Mouse (Mus musculus): Measurements from ENCODE around the gene Zfp467. TPM values are rescaled to one million over a fixed set of nuclear protein-coding genes. Genes with fewer than 3 reads are reported as not detected.

Zfp467 gene
- total and polyA plus RNA-seq, 3 experiments, result 1.4 to 5.9 (median 2.1) TPM

DNA sequence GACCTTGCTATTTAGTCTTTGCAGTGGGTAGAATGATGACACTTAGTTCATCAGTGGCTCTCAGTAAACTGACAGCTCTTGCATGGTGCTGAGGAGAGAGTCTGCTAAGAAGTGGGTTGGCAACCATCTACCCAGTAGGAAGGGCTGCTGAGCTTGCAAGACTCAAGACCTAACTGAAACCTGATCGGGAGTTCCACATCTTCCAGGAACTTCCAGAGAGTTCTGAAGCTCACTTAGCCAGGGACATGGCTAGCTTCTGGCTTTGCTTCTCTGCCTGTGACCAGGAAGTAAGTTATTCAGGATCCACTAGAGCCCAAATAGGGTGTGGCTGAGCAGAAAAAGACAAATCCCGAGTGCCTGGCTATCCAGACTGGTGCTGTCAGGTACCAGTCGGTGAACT lies 33.0 kb downstream of the Zfp467 start:
- Histone ChIP-seq H3K9me3 (replicated peaks; ENCODE audit: low read length) (no peaks in the 10 kb centered on the region), H3K27me3 (replicated peaks) (no peaks in the 10 kb centered on the region), H3K27ac (ENCODE audit: insufficient read depth, low read depth) (no peak overlapping the region), H3K79me2 (replicated peaks; ENCODE audit: control insufficient read depth, extremely low read depth, insufficient read depth, poor library complexity, severe bottlenecking) (no peaks in the 10 kb centered on the region), H3K4me1 (ENCODE audit: control insufficient read depth in 1 of 2, insufficient read depth in 2 of 2) (no peaks in the 10 kb centered on the region), H3K4me2 (ENCODE audit: insufficient read depth, low read depth, poor library complexity, severe bottlenecking) (no peak overlapping the region), H3K9ac (ENCODE audit: insufficient read depth, low read depth) (no peak overlapping the region), H3K4me3 (replicated peaks in 1 of 3; ENCODE audit: low read depth in 2 of 3, low read length in 2 of 3, poor library complexity in 1 of 3) (no peak overlapping the region), H3K36me3 (replicated peaks in 1 of 2; ENCODE audit: control insufficient read depth in 1 of 2, insufficient read depth in 1 of 2, low read length in 1 of 2) (peaks cover 86 to 100% of the 10 kb centered on the region in 2 experiments)
- no peak for DNase-seq (ENCODE audit: extremely low read depth)
- in situ Hi-C loops (cut with MboI; ENCODE audit: low pct_ligation_motif_present, low pct_unique_long_range_greater_than_20kb, low sequenced_read_pairs), result no loop called here
- dilution Hi-C loops (cut with MboI; ENCODE audit: extremely low pct_ligation_motif_present, extremely low pct_unique_long_range_greater_than_20kb, low sequenced_read_pairs), result no loop called here
- TF ChIP-seq HCFC1 (IDR thresholded peaks at IDR 0.05; ENCODE audit: low read depth, low read length) (no peak), JUND (conservative IDR thresholded peaks at IDR 0.05; ENCODE audit: low read depth, low read length) (no peak)

DNA sequence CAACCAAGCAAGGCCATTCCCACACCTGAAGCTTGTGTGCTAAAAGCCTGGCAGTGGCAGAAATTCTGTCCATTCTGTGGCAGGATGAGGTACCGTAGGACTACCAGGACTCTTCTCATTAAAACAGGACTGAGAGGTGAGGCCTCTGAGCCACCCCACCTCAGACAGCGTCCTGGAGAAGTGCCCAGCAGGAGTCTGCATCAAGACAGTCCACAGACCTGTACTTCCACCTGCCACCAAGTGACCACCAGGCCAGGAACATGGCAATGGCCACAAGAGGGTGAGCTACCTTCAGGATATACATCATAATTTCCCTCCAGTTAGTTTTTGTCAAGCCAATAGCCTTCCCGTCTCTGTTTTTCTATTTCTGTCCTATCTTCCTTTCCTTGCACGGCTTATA lies 33.5 kb downstream of the Zfp467 start:
- no peaks in the 10 kb centered on the region for H3K79me2 ChIP-seq (replicated peaks; ENCODE audit: control insufficient read depth, extremely low read depth, insufficient read depth, poor library complexity, severe bottlenecking)
- no peaks in the 10 kb centered on the region for H3K9me3 ChIP-seq (replicated peaks; ENCODE audit: low read length)
- H3K4me3 ChIP-seq (replicated peaks in 1 of 3; ENCODE audit: low read depth in 2 of 3, low read length in 2 of 3, poor library complexity in 1 of 3), result no peak overlapping the region
- H3K9ac ChIP-seq (ENCODE audit: insufficient read depth, low read depth), result no peak overlapping the region
- TF ChIP-seq NELFE (IDR thresholded peaks at IDR 0.05; ENCODE audit: low read depth, low read length), result no peak
- TF ChIP-seq USF1 (IDR thresholded peaks at IDR 0.05; ENCODE audit: low read depth, low read length), result no peak
- no peak for TF ChIP-seq UBTF (IDR thresholded peaks at IDR 0.05; ENCODE audit: low read depth, low read length)
- TF ChIP-seq SIN3A (IDR thresholded peaks at IDR 0.05; ENCODE audit: low read length), result no peak
- TF ChIP-seq CTCF (conservative IDR thresholded peaks at IDR 0.05 in 1 of 2, IDR thresholded peaks at IDR 0.05 in 1 of 2; ENCODE audit: low read depth in 2 of 2, low read length in 2 of 2), result no peak
- no peak for TF ChIP-seq MAX (IDR thresholded peaks at IDR 0.05; ENCODE audit: low read length)
- TF ChIP-seq CHD1 (IDR thresholded peaks at IDR 0.05; ENCODE audit: low read depth, low read length), result no peak
- TF ChIP-seq BHLHE40 (IDR thresholded peaks at IDR 0.05; ENCODE audit: low read depth, low read length), result no peak
- no peak for TF ChIP-seq E2F4 (IDR thresholded peaks at IDR 0.05; ENCODE audit: insufficient replicate concordance, low read depth, low read length)
- no peak for TF ChIP-seq PAX5 (IDR thresholded peaks at IDR 0.05; ENCODE audit: low read length)
- no peak for TF ChIP-seq MXI1 (IDR thresholded peaks at IDR 0.05; ENCODE audit: low read depth, low read length)
- no peak for TF ChIP-seq KAT2A (IDR thresholded peaks at IDR 0.05; ENCODE audit: insufficient replicate concordance, low read length)
- no peak; the same call in none of the 2 replicates for TF ChIP-seq RAD21 (IDR thresholded peaks at IDR 0.05; ENCODE audit: low read depth, low read length)
- TF ChIP-seq MYC (IDR thresholded peaks at IDR 0.05; ENCODE audit: low read depth, low read length), result no peak
- TF ChIP-seq GABPA (IDR thresholded peaks at IDR 0.05; ENCODE audit: insufficient replicate concordance, low read depth, low read length), result no peak
- no peak for TF ChIP-seq ETS1 (conservative IDR thresholded peaks at IDR 0.05; ENCODE audit: low read depth, low read length)
- dilution Hi-C loops (cut with MboI; ENCODE audit: extremely low pct_ligation_motif_present, extremely low pct_unique_long_range_greater_than_20kb, low sequenced_read_pairs), result no loop called here
- in situ Hi-C loops (cut with MboI; ENCODE audit: low pct_ligation_motif_present, low pct_unique_long_range_greater_than_20kb, low sequenced_read_pairs), result no loop called here
- no peak overlapping the region for H3K27ac ChIP-seq (ENCODE audit: insufficient read depth, low read depth)
- no peak overlapping the region for H3K4me2 ChIP-seq (ENCODE audit: insufficient read depth, low read depth, poor library complexity, severe bottlenecking)
- H3K4me1 ChIP-seq (ENCODE audit: control insufficient read depth in 1 of 2, insufficient read depth in 2 of 2), result no peaks in the 10 kb centered on the region
- H3K36me3 ChIP-seq (replicated peaks in 1 of 2; ENCODE audit: control insufficient read depth in 1 of 2, insufficient read depth in 1 of 2, low read length in 1 of 2), result peaks cover 88 to 100% of the 10 kb centered on the region in 2 experiments
- H3K27me3 ChIP-seq (replicated peaks), result no peaks in the 10 kb centered on the region
- no peak for DNase-seq (ENCODE audit: extremely low read depth)

Measured in CH12.LX (cell line).